Mouse (Mus musculus): ENCODE measurements around the gene Bri3. TPM values are rescaled to one million over a fixed set of nuclear protein-coding genes. Genes with fewer than 3 reads are reported as not detected.

Bri3 gene
- polyA plus RNA-seq, 1 experiment from 2014 or later, result 25.1 TPM

DNA sequence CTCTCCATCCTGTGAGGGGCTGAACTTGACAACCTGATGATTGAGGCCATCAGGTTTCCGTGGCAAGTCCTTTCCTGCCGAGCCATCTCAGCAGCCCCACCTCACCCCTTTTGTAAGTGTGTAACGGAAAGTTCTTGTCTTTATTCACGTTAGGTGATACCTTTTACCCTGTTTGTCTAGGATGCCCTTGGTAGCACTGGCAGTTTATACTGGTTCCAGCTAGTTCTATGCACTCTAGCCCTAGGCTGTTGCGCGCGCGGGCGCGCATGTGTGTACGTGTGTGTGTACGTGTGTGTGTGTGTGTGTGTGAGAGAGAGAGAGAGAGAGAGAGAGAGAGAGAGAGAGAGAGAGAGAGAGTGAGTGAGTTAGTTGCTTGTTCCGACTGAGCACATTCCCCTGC, 19.3 kb downstream of the Bri3 start:
- no peak for ATAC-seq (ENCODE audit: low read depth)
- Histone ChIP-seq H3K4me1 (replicated peaks) (peaks cover 4% of the 10 kb centered on the region), H3K27me3 (no peaks in the 10 kb centered on the region)

DNA sequence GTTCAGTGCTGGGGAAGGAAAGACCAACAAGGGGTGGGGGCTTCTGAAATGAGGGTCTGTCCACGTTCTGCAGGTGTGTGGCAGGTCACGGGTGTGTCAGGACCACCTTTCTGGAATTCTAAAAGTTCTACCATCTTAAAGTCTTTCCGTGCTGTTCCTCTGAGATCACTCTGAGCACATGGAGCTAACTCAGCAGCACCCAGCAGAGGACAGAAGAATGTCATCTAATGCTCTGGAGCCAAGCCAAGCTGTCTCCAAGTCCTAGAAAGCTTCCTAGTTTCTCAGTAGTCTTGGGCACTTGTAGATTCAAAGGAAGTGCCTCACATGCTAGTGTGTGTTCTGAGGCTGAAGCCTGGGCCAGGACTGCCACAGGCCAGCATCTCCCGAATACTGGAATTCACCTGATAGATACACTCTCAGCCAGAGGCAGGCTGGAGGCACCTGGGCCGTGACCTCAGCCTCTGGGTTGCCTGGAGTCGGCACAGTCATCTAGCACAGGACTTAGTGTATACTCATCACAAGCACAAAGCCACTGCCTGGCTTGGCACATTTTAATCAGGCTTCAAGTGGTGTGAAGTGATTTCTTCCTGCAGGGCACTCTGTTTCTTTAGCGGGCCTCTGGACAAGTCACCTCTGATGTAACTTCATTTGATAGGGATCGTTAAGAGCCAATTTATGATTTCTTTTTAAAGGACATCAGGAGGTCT, 23.5 kb downstream of the Bri3 start:
- Histone ChIP-seq H3K27ac (no peak overlapping the region), H3K4me2 (no peak overlapping the region), H3K36me3 (peaks cover 17% of the 10 kb centered on the region), H3K4me1 (replicated peaks) (peaks cover 16% of the 10 kb centered on the region), H3K9ac (no peak overlapping the region), H3K9me3 (replicated peaks) (no peaks in the 10 kb centered on the region), H3K27me3 (no peaks in the 10 kb centered on the region), H3K4me3 (replicated peaks) (no peak overlapping the region)
- DNase-seq, result no peak
- WGBS (ENCODE audit: insufficient replicate concordance), result 70% methylated on average over 8 of the region's 8 CpGs
- ATAC-seq (ENCODE audit: low read depth), result no peak

More for the DNA sequence above, 19.3 kb downstream of the Bri3 start:
- no peak for DNase-seq
- H3K4me3 ChIP-seq (replicated peaks), result no peak overlapping the region
- H3K4me2 ChIP-seq, result no peak overlapping the region
- 83% methylated on average over 13 of the region's 13 CpGs for WGBS (ENCODE audit: insufficient replicate concordance)
- peaks cover 17% of the 10 kb centered on the region for H3K36me3 ChIP-seq
- H3K9me3 ChIP-seq (replicated peaks), result no peaks in the 10 kb centered on the region
- no peak overlapping the region for H3K9ac ChIP-seq
- no peak overlapping the region for H3K27ac ChIP-seq

DNA sequence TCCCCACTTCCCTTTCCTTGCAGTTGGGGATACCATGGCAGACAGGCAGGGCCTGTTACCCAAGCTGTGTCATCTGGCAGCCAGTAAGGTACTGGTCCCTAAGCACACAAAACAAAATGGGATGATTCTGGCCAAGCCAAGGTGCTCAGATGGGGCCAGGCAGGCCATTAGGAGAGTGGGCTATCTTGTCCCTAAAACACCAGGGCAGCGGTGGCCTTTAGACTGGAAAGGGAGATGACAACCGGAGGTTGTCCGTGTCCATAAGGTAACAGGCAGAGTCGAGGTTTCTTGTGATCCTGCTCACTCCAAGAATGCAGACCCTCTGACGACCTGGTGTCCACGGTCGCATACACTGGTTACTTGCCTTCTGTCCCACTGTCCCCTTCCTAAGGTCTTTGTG, 25.7 kb downstream of the Bri3 start:
- H3K27me3 ChIP-seq, result no peaks in the 10 kb centered on the region
- peaks cover 16% of the 10 kb centered on the region for H3K4me1 ChIP-seq (replicated peaks)
- H3K4me3 ChIP-seq (replicated peaks), result no peak overlapping the region
- H3K9ac ChIP-seq, result no peak overlapping the region
- H3K36me3 ChIP-seq, result peaks cover 9% of the 10 kb centered on the region; the same call in 1 of the 2 replicates
- WGBS (ENCODE audit: insufficient replicate concordance), result 77% methylated on average over 7 of the region's 7 CpGs
- H3K27ac ChIP-seq, result no peak overlapping the region
- H3K4me2 ChIP-seq, result no peak overlapping the region
- no peak for ATAC-seq (ENCODE audit: low read depth)
- H3K9me3 ChIP-seq (replicated peaks), result no peaks in the 10 kb centered on the region
- DNase-seq, result no peak

DNA sequence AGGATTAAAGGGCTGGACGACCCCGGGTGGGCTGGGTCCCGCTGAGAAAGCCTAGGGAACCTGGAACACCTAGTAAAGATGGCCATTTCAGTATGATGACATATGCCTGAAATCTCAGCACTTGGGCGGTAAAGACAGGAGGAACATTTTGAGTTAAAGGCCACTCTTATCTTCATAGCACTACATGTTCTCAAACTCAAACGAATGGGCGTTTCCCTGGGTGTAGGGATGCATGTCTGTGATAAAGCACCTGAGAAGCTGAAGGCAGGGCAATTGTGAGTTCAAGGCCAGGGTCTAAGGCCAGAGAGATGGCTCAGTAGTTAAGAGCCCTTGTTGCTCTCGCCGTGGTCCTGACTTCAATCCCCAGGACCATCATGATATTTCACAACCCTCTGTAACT, 26.2 kb downstream of the Bri3 start:
- no peak overlapping the region for H3K27ac ChIP-seq
- no peak overlapping the region for H3K4me2 ChIP-seq
- no peaks in the 10 kb centered on the region for H3K27me3 ChIP-seq
- peak; percentile 51; the same call in 1 of the 2 replicates for ATAC-seq (ENCODE audit: low read depth)
- WGBS (ENCODE audit: insufficient replicate concordance), result 50% methylated on average over 8 of the region's 8 CpGs
- peaks cover 16% of the 10 kb centered on the region for H3K4me1 ChIP-seq (replicated peaks)
- DNase-seq, result no peak
- H3K9ac ChIP-seq, result no peak overlapping the region
- no peak overlapping the region for H3K4me3 ChIP-seq (replicated peaks)
- H3K9me3 ChIP-seq (replicated peaks), result no peaks in the 10 kb centered on the region
- H3K36me3 ChIP-seq, result peaks cover 6% of the 10 kb centered on the region; the same call in 1 of the 2 replicates

DNA sequence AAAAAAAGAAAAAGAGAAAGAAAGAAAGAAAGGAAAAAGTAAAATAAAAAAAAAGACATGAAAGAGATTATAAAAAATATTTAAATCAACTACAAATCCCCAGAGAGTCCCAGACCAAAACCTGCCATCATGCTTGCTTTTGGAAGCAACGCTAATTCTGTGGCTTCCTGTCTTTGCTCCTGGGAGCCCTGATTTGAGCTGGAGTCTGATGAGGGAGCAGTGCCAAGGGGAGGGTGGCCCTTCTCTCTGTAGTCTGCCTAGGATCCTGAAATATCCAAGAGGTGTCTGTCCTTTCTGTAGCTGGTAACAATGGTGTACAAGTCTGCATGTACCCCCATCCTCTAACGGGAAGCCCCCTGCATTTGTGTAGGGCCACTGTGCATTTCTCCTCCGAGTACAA, 26.9 kb downstream of the Bri3 start:
- 36% methylated on average over 3 of the region's 3 CpGs for WGBS (ENCODE audit: insufficient replicate concordance)
- Histone ChIP-seq H3K27ac (no peak overlapping the region), H3K9me3 (replicated peaks) (no peaks in the 10 kb centered on the region), H3K36me3 (peaks cover 5% of the 10 kb centered on the region; the same call in 1 of the 2 replicates), H3K4me1 (replicated peaks) (peaks cover 16% of the 10 kb centered on the region), H3K9ac (no peak overlapping the region), H3K27me3 (no peaks in the 10 kb centered on the region), H3K4me3 (replicated peaks) (no peak overlapping the region), H3K4me2 (no peak overlapping the region)
- DNase-seq (no peak), ATAC-seq (ENCODE audit: low read depth) (no peak)

DNA sequence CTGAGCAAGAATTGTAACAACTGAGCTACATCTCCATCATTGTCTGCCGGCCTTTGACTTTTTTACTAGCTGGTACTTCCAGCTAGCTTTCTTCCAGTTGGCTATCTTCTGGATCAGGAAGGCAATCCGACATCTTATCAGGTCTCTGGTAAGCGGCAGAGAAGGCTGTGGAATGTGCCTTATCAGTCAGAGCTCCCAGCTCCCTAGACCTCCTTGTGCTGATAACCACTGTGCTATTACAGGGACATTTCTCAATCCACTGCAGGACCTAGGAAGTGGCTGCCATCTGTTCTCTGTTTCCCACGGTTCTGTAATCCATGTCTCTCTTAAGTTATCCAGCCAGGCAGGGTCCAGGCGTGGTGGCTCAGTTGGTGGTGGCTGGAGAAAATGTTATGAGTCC, 27.5 kb downstream of the Bri3 start:
- no peak for ATAC-seq (ENCODE audit: low read depth)

DNA sequence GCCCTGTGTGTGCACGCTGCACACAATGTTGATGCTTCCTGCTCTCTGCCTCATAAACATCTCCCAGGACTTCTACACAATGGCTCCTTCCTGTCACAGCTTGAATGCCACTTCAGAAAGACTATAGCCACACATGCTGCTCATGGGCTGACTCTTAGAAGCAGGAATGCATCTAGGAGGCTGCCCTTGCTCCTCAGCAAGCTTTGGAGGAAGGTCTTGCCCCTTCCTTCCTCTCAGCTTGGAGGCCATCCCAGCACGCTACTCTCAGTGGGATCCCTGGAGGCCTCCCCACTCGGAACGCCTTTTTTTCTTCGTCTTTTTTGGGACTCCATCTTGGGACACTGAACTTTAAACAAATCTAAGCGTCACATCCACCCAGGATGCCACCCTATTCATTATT, 30.7 kb downstream of the Bri3 start:
- Histone ChIP-seq H3K9me3 (replicated peaks) (no peaks in the 10 kb centered on the region), H3K36me3 (no peaks in the 10 kb centered on the region), H3K9ac (no peak overlapping the region), H3K4me2 (no peak overlapping the region), H3K4me3 (replicated peaks) (no peak overlapping the region), H3K4me1 (replicated peaks) (peaks cover 18% of the 10 kb centered on the region), H3K27ac (no peak overlapping the region), H3K27me3 (no peaks in the 10 kb centered on the region)
- ATAC-seq (ENCODE audit: low read depth) (no peak), DNase-seq (no peak)
- WGBS (ENCODE audit: insufficient replicate concordance), result 53% methylated on average over 6 of the region's 6 CpGs

More for the DNA sequence above, 27.5 kb downstream of the Bri3 start:
- 18% methylated on average over 5 of the region's 5 CpGs for WGBS (ENCODE audit: insufficient replicate concordance)
- H3K36me3 ChIP-seq, result no peaks in the 10 kb centered on the region
- no peak overlapping the region for H3K4me3 ChIP-seq (replicated peaks)
- H3K27ac ChIP-seq, result no peak overlapping the region
- no peak overlapping the region for H3K4me2 ChIP-seq
- H3K9ac ChIP-seq, result no peak overlapping the region
- H3K9me3 ChIP-seq (replicated peaks), result no peaks in the 10 kb centered on the region
- H3K27me3 ChIP-seq, result no peaks in the 10 kb centered on the region
- peaks cover 16% of the 10 kb centered on the region for H3K4me1 ChIP-seq (replicated peaks)
- no peak for DNase-seq

DNA sequence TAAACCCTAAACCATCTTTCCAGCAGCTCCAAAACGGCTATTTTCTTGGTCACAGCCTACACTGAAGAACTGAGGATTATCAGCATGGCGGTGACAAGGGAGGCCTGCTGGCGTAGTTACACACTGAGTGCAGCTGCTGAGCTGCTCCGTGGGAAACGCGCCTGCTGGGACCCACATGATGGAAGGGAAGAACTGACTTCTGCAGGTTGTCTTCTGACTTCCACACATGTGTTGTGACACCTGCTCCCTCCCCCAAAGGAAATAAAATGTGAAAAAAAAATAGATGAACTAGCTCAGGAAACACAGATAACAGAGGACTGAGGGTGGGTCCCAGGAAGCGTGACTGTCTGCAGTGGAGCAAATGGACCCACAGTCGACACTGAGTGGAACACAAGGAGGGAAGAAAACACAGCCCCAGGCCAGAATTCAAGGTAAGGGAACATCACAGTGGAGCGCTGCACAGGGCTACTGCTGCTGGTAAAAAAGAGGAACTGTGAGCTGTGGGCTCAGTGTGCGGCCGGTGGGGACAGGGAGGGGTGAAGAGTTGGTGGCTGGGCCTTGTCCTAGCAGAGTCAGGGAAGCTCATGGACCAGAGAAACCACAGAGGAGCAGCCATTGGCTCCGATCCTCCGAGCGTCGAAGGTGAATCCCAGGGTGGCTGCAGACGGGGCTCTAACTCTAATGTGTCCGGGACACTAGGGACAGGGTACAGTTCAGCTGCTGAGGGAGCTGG, 32.8 kb downstream of the Bri3 start:
- H3K27me3 ChIP-seq, result no peaks in the 10 kb centered on the region
- no peak overlapping the region for H3K27ac ChIP-seq
- no peak overlapping the region for H3K4me2 ChIP-seq
- DNase-seq, result no peak
- H3K9me3 ChIP-seq (replicated peaks), result no peaks in the 10 kb centered on the region
- WGBS (ENCODE audit: insufficient replicate concordance), result 30% methylated on average over 17 of the region's 17 CpGs
- no peak overlapping the region for H3K9ac ChIP-seq
- peak; percentile 34; the same call in 1 of the 2 replicates for ATAC-seq (ENCODE audit: low read depth)
- H3K4me3 ChIP-seq (replicated peaks), result no peak overlapping the region
- no peaks in the 10 kb centered on the region for H3K36me3 ChIP-seq
- peaks cover 3% of the 10 kb centered on the region; the same call in 1 of the 2 replicates for H3K4me1 ChIP-seq (replicated peaks)

DNA sequence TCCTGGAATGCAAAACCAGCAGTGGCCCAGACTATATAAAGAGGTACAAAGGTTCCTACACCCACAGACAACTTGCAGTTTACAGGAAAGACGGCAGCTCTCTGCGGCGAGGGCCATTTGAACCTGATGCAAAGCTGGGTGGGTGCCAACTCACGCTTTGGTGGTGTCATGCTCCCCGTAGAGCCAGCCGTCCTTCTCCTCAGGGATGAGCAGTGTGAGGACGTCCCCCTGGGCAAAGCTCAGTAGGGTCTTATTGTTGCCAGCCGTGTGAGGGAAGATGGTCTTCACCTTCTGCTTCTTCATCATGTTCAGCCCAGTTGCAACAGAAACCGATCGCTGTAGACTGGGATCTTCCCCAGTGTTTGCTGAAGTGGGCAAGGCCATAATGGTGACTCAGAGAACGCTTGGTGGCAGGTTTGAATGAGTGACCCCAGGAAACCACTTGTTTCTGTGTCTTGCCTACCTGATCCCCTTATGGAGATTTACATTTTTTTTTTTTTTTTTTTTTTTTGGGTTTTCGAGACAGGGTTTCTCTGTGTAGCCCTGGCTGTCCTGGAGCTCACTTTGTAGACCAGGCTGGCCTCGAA, 34.2 kb downstream of the Bri3 start:
- no peak for DNase-seq
- ATAC-seq (ENCODE audit: low read depth), result no peak
- H3K36me3 ChIP-seq, result no peaks in the 10 kb centered on the region

DNA sequence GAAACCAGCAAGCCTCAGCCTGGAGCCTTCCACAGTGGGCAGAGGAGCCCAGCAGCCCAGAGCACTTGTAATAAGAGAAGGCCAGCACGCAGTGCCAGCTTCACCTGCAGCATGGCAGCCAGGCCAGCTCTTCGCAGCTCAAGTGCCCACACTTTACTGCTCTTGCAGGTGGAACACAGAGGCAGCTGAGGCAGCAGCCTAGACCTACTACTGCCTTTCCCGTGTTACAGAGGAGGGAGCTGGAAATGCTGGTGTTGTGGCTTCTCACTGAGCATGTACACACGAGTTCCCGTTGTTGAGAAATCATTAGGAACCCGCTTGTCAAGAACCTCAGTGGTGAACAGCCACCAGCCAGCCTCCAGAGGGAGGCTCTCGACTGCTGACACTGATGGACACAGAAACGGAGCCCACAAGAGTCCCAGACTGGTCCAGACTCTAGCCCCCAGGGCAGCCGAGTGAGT, 34.9 kb downstream of the Bri3 start:
- DNase-seq (no peak), ATAC-seq (ENCODE audit: low read depth) (no peak)
- H3K27me3 ChIP-seq, result no peaks in the 10 kb centered on the region
- H3K9ac ChIP-seq, result no peak overlapping the region
- H3K9me3 ChIP-seq (replicated peaks), result no peaks in the 10 kb centered on the region
- H3K4me2 ChIP-seq, result no peak overlapping the region
- H3K4me1 ChIP-seq (replicated peaks), result peaks cover 3% of the 10 kb centered on the region; the same call in 1 of the 2 replicates
- no peaks in the 10 kb centered on the region for H3K36me3 ChIP-seq
- no peak overlapping the region for H3K27ac ChIP-seq
- no peak overlapping the region for H3K4me3 ChIP-seq (replicated peaks)
- 60% methylated on average over 9 of the region's 9 CpGs for WGBS (ENCODE audit: insufficient replicate concordance)

More for the DNA sequence above, 34.2 kb downstream of the Bri3 start:
- Histone ChIP-seq H3K9me3 (replicated peaks) (no peaks in the 10 kb centered on the region), H3K4me2 (no peak overlapping the region), H3K4me3 (replicated peaks) (no peak overlapping the region), H3K9ac (no peak overlapping the region), H3K27ac (no peak overlapping the region), H3K4me1 (replicated peaks) (peaks cover 3% of the 10 kb centered on the region; the same call in 1 of the 2 replicates), H3K27me3 (no peaks in the 10 kb centered on the region)
- WGBS (ENCODE audit: insufficient replicate concordance), result 77% methylated on average over 12 of the region's 13 CpGs

DNA sequence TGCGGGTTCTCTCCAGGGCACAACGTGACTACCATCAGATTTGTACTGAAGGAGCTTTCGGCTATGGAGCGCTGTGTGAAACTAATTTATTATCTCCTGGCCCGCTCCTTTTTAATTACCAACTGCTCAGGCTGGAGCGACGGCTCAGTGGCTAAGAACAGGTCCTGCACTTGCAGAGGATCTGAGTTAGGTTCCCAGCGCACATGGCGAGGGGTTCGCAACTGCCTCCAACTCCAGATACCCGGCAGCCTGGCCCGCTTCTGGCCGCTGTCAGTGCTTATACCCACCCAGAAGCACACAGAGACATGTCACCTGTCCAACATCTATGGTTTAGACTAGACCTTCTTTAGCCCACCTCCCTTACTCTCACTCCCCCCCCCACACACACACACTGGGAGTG, 35.7 kb downstream of the Bri3 start:
- no peak overlapping the region for H3K4me3 ChIP-seq (replicated peaks)
- H3K9me3 ChIP-seq (replicated peaks), result no peaks in the 10 kb centered on the region
- no peaks in the 10 kb centered on the region for H3K27me3 ChIP-seq
- no peaks in the 10 kb centered on the region for H3K36me3 ChIP-seq
- no peak overlapping the region for H3K27ac ChIP-seq
- ATAC-seq (ENCODE audit: low read depth), result no peak
- WGBS (ENCODE audit: insufficient replicate concordance), result 88% methylated on average over 13 of the region's 13 CpGs
- DNase-seq, result no peak
- H3K4me1 ChIP-seq (replicated peaks), result peaks cover 3% of the 10 kb centered on the region; the same call in 1 of the 2 replicates
- no peak overlapping the region for H3K9ac ChIP-seq
- no peak overlapping the region for H3K4me2 ChIP-seq
